Mouse (Mus musculus) liver, embryonic 16.5 days (tissue): ENCODE data around the gene Cltc. TPM values are rescaled to one million over a fixed set of nuclear protein-coding genes. Genes with fewer than 3 reads are reported as not detected.
A peak's percentile ranks its signal among the peaks of the same experiment; 100 is the strongest.

Experiments used
- ATAC-seq: fragments of 200-750 bp; cut with Nextera tagmentation; 2 replicates; pipeline ENCODE4 v1.8.0; 2017; ENCODE audit warnings: low read depth, mild to moderate bottlenecking, moderate number of reproducible peaks, moderate library complexity
- H3K27ac ChIP-seq: fragments of 300-500 bp; sonication (generic); 2 replicates; pipeline ENCODE4 v1.5.1; 2014; ENCODE audit warnings: mild to moderate bottlenecking, low read length
- H3K27me3 ChIP-seq: fragments of 300-500 bp; sonication (generic); 2 replicates; pipeline ENCODE4 v1.6.1; 2014; ENCODE audit warnings: low read depth, low read length, mixed read lengths; ENCODE audit not compliant: control insufficient read depth, insufficient read depth
- H3K36me3 ChIP-seq: fragments of 300-500 bp; sonication (generic); 2 replicates; pipeline ENCODE4 v1.6.1; 2014; ENCODE audit warnings: mild to moderate bottlenecking; ENCODE audit not compliant: control insufficient read depth, insufficient read depth
- H3K4me1 ChIP-seq: fragments of 300-500 bp; sonication (generic); 2 replicates; pipeline ENCODE4 v1.6.1; 2014; ENCODE audit warnings: low read depth, low read length, mixed read lengths; ENCODE audit not compliant: control insufficient read depth
- H3K4me2 ChIP-seq: fragments of 300-500 bp; sonication (generic); 2 replicates; pipeline ENCODE4 v1.6.1; 2014; ENCODE audit warnings: low read depth, low read length, mixed read lengths
- H3K4me3 ChIP-seq: fragments of 300-500 bp; sonication (generic); 2 replicates; pipeline ENCODE4 v1.5.1; 2014; ENCODE audit warnings: low read depth, mild to moderate bottlenecking, low read length
- H3K9ac ChIP-seq: fragments of 300-500 bp; sonication (generic); 2 replicates; pipeline ENCODE4 v1.6.1; 2014; ENCODE audit warnings: low read depth, low read length
- H3K9me3 ChIP-seq: fragments of 300-500 bp; sonication (generic); replicated peaks from 2 replicates; pipeline ENCODE4 v1.6.1; 2016; ENCODE audit warnings: low read length; ENCODE audit not compliant: control insufficient read depth
- WGBS: fragments of 180-500 bp; shearing (Covaris S2); extraction: QIAGEN DNeasy Blood & Tissue Kit; methylation state at CpG from one replicate; pipeline ENCODE4 v1.1.7; 2014; ENCODE audit not compliant: insufficient replicate concordance; 5-methylcytosine and 5-hydroxymethylcytosine counted together
- polyA plus RNA-seq: library from polyadenylated mRNA; unstranded; fragments of >200 nt; fragmentation: Nextera tagmentation; extraction: Ambion mirVana; gene quantifications from 2 replicates; pipeline ENCODE4 v1.2.1, GENCODE M21; 2015

Gene Cltc
- polyA plus RNA-seq, 1 experiment from 2014 or later = 96.5 TPM

DNA sequence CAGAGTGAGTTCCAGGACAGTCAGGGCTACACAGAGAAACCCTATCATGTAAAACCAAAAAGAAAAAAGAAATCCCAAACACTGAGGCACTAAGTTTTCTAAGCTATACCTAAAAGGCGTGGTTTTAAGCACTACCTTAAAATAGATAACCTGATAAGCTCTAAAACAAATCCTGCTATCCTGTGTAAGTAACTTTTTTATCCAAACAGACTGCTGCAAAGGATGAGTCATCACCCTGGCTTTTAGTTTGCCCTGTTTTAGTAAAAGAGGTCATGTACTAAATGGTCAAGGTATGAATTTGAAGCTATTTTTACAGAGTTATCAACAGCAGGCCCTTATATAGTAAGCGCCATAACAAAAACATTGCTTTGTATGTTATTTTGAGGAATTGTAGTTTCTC lies 2.5 kb upstream of the Cltc start:
- peaks cover 26% of the 10 kb centered on the region for H3K4me1 ChIP-seq
- 61% methylated on average over 2 of the region's 2 CpGs for WGBS
- no peaks in the 10 kb centered on the region for H3K36me3 ChIP-seq
- no peaks in the 10 kb centered on the region for H3K27me3 ChIP-seq
- no peak overlapping the region for H3K4me3 ChIP-seq
- ATAC-seq = no peak
- peak overlapping the region; percentile 100; the same call in 1 of the 2 replicates for H3K27ac ChIP-seq
- H3K9ac ChIP-seq = no peak overlapping the region
- no peak overlapping the region for H3K4me2 ChIP-seq
- H3K9me3 ChIP-seq = no peaks in the 10 kb centered on the region

DNA sequence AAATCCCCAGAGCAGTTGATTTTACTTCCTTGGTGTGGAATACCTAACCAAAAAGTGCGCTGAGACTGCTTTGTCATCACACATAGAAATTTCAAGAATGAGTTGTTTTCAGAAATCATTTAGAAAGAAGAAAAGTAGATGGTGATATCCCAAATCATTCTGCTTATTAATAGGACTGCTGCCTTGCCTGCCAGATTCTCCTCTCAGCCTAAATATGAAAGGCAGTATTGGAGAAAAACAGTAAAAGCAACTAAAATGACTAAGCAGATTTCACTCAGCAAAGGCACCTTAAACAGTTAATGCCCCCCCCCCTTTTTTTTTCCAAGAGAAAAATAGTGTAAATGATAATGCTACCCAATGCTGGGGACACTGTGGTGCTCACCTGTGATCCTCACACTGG lies 1.9 kb upstream of the Cltc start:
- Histone ChIP-seq H3K9me3 (no peaks in the 10 kb centered on the region), H3K4me3 (no peak overlapping the region), H3K4me2 (peak overlapping the region; percentile 90), H3K36me3 (no peaks in the 10 kb centered on the region), H3K27me3 (no peaks in the 10 kb centered on the region), H3K9ac (peak overlapping the region; percentile 97), H3K4me1 (peaks cover 30% of the 10 kb centered on the region), H3K27ac (peak overlapping the region; percentile 100)
- no peak for ATAC-seq
- 76% methylated on average over 1 of the region's 1 CpGs for WGBS

DNA sequence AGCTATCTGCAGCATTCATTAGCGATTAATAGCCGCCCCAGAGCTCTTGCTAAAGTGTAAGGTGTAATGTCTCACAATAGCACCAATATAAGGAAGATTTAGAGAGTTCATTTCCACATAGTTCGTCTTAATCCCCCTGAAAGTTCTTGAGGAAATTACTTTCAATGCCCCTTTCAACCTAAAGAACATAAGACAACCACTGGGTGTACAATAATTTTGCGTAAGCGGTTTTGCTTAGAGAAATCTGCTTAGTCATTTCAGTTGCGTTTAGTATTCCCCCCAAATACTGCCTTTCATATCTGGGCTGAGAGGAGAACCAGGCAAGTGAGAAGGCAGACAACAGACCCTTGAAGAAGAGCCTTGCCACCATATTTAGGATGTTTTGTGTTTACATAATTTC lies 1.2 kb upstream of the Cltc start:
- 6% methylated on average over 6 of the region's 6 CpGs for WGBS
- Histone ChIP-seq H3K4me1 (peaks cover 37% of the 10 kb centered on the region), H3K36me3 (0 out of 2 replicates have a peak, but pooled peaks cover under 1% of the 10 kb centered on the region), H3K9me3 (no peaks in the 10 kb centered on the region), H3K4me2 (peak overlapping the region; percentile 90), H3K27me3 (no peaks in the 10 kb centered on the region), H3K9ac (peak overlapping the region; percentile 97), H3K27ac (peak overlapping the region; percentile 100), H3K4me3 (peak overlapping the region; percentile 93)
- ATAC-seq = peak; percentile 9; the same call in 1 of the 2 replicates

DNA sequence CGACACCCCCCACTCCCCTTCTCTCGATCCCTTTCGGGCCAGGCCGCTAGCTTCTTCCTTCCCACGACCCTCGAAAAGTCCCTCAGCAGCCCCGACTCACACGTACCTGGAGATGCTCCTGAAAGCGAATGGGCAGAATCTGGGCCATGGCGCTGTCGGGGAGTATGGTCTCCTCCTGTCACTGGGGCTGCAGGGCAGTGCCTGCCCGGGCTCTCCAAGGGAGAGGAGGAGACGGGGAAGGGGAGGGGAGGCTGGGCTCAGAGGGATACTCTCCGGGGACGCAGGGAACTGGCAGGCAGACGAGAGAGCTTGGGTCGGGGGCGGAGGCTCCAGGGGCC lies 254 bp downstream of the Cltc start:
- peak overlapping the region; percentile 57 for H3K4me2 ChIP-seq
- WGBS = under 1% methylated on average over 17 of the region's 18 CpGs
- peak overlapping the region; percentile 93 for H3K4me3 ChIP-seq
- H3K27ac ChIP-seq = peak overlapping the region; percentile 100
- H3K9ac ChIP-seq = peak overlapping the region; percentile 97
- 0 out of 2 replicates have a peak, but pooled peaks cover 4% of the 10 kb centered on the region for H3K36me3 ChIP-seq
- H3K4me1 ChIP-seq = peaks cover 48% of the 10 kb centered on the region
- no peak for ATAC-seq
- H3K9me3 ChIP-seq = no peaks in the 10 kb centered on the region
- H3K27me3 ChIP-seq = no peaks in the 10 kb centered on the region

DNA sequence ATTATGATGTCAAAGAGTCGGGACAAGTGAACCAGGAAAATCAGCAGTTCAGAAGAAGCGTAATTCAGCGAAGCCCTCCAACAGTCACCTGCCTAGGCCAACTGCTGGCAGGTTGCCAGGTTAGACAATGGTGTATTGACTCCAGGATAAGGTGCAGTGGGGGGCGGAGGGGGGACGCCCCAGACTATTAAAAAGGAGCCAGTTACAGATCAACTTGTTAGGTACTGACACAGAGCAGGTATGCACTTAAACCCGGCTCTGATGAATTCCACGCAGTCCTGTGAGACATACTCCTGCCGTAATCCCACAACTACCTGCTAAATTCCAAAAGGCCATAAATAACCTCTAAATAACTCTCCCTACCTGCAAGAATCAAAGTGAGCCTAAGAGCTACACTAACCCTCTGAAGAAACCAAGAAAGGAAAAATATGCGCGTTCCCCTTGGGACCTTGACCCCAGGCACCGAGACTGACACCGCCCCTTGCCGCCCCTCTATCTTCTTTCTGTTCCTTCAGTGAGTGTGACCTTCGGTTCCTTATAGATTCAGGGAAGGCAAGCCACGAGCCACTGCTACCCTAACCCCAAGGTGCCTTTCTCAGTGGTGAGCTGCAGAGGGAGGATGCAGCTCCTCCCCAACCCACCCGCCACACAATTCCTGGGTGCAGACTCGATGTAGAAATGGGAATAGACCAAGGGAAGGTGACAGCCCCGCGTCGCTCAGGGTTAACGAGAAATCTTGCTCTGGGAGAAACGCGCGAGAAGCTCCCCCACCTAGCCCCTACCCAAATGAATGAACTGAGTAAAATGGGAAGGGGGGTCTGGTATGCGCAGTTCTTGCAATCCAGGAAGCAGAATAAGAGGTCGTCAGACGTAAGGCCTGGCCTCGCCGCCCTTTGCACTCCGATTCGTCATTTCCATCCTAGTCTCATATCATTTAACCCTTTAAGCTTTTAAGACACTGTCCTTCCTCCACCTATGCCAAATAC lies 916 bp downstream of the Cltc start:
- H3K27me3 ChIP-seq = no peaks in the 10 kb centered on the region
- 1% methylated on average over 31 of the region's 31 CpGs for WGBS
- no peaks in the 10 kb centered on the region for H3K9me3 ChIP-seq
- 0 out of 2 replicates have a peak, but pooled peaks cover 4% of the 10 kb centered on the region for H3K36me3 ChIP-seq
- peak overlapping the region; percentile 97 for H3K9ac ChIP-seq
- ATAC-seq = no peak
- peak overlapping the region; percentile 93 for H3K4me3 ChIP-seq
- peaks cover 51% of the 10 kb centered on the region for H3K4me1 ChIP-seq
- H3K27ac ChIP-seq = peak overlapping the region; percentile 100
- peak overlapping the region; percentile 57 for H3K4me2 ChIP-seq

DNA sequence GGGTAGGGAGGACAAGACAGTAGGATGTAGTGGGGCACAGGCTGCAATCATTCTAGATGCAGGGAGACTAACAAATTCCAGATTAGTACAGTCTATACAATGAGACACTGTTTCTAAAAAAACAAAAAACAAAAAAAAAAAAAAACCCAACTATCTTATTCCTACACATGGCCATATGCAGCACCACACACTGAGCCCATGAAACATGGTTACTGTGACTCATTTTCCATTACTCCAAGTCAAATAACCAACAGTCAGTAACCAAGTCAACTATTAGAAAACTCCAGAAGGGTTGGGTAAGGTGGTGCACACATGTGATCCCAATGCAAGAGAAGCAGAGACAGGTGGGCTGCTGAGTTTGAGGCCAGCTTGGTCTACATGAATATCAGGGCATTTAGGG lies 5.0 kb downstream of the Cltc start:
- Histone ChIP-seq H3K27me3 (no peaks in the 10 kb centered on the region), H3K9me3 (no peaks in the 10 kb centered on the region), H3K9ac (no peak overlapping the region), H3K4me1 (peaks cover 54% of the 10 kb centered on the region), H3K4me2 (0 out of 2 replicates have a peak overlapping the region, but pooled peaks have one; percentile 21), H3K4me3 (no peak overlapping the region), H3K36me3 (0 out of 2 replicates have a peak, but pooled peaks cover 4% of the 10 kb centered on the region), H3K27ac (no peak overlapping the region; the same call in 1 of the 2 replicates)
- no peak for ATAC-seq

DNA sequence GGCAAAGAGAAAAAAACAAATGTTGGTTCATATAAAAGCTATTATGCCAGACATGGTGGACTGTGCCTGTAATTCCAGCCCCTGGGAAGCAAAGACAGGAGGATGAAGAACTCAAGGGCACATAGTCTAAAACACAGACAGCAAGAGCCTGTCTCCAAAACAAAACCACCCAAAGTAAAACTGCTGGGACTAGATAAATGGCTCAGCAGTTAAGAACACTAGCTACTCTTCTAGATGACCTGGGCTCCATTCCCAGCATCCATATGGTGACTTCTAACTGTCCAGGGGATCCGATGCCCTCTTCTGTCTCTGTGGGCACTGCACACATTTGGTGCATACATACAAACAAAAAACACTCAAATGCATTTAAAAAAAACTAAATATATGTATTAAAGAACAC lies 6.4 kb downstream of the Cltc start:
- Histone ChIP-seq H3K4me1 (peaks cover 64% of the 10 kb centered on the region), H3K4me2 (no peak overlapping the region), H3K27ac (no peak overlapping the region), H3K36me3 (0 out of 2 replicates have a peak, but pooled peaks cover 4% of the 10 kb centered on the region), H3K9ac (no peak overlapping the region), H3K4me3 (no peak overlapping the region), H3K9me3 (no peaks in the 10 kb centered on the region), H3K27me3 (no peaks in the 10 kb centered on the region)
- 88% methylated on average over 1 of the region's 1 CpGs for WGBS
- 0 out of 2 replicates have a peak, but pooled peaks have one; percentile 35 for ATAC-seq

DNA sequence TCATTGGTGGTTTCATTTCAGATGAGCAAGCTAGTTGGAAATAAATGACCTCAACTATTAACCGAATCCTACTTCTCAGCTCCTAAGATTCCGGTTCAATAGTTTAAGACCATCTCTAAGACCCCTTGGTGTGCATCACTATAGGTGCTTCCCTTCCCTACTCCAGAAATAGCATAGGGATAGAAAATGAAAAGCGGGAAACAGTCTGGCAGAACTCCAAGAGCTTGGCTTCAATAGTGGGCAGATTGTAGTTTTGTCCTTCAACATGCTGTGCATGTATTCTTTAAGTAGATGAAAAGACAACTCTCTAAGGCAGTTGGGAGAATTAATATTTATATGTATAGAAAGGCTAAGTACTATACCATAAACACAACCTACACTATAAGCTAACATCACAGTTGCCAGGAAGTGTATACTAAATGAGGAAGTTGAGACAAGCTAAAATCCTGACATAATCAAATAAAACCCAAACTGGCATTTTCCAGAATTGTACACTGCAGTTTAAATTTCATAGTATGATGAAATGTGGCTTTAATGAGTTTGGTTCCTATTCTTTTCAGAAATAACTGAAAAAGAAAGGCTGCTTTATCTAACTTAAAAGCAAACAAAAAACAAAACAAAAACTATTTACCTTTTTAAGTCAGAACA lies 7.5 kb downstream of the Cltc start:
- no peak overlapping the region for H3K9ac ChIP-seq
- H3K4me3 ChIP-seq = no peak overlapping the region
- no peak overlapping the region for H3K27ac ChIP-seq
- no peak overlapping the region for H3K4me2 ChIP-seq
- WGBS = 96% methylated on average over 3 of the region's 3 CpGs
- no peaks in the 10 kb centered on the region for H3K9me3 ChIP-seq
- ATAC-seq = no peak
- H3K4me1 ChIP-seq = peaks cover 69% of the 10 kb centered on the region
- no peaks in the 10 kb centered on the region for H3K27me3 ChIP-seq
- 0 out of 2 replicates have a peak, but pooled peaks cover 4% of the 10 kb centered on the region for H3K36me3 ChIP-seq
